ENCODE assay signal across 29 mouse cellular contexts in genomic region chr1:119089887-119090620, GRCm38 (mm10). TPM values are rescaled to one million over a fixed set of nuclear protein-coding genes. Genes with fewer than 3 reads are reported as not detected.
DNase-seq lines count a peak whose midpoint lies in the region; ATAC-seq and TF ChIP-seq lines count a peak whose summit lies in the region.
"Had no signal": no experiment of that assay in that cellular context is flagged by ENCODE, and none has a peak within 500 bp of the region (broad histone marks: within the 10 kb centered on the region; RNA-seq: fewer than 3 reads in every experiment).

No protein-coding gene starts in this region.

- ATAC-seq in midbrain, postnatal 0 days (ENCODE audit: low FRiP score) = no peak
- ATAC-seq: forebrain, embryonic 16.5 days; hindbrain, embryonic 16.5 days; intestine, embryonic 15.5 days; midbrain, embryonic 13.5 days; Patski had no signal

- DNase-seq in gastrocnemius, adult 2 months = peak; percentile 37
- DNase-seq in gastrocnemius, adult 18-20 months (ENCODE audit: low spot score) = no peak
- peak; percentile 21 for DNase-seq in heart, postnatal 25 days (ENCODE audit: low spot score)
- DNase-seq in heart, adult 9 months (ENCODE audit: low spot score in 2 of 2) = no peak
- DNase-seq in adipocyte (ENCODE audit: low spot score) = peak; percentile 93
- peak; percentile 12 to 40 for DNase-seq in lung, postnatal 4 days
- no peak for DNase-seq in ovary, postnatal 10 days (ENCODE audit: low spot score)
- DNase-seq in midbrain, postnatal 0 days (ENCODE audit: low spot score) = no peak
- DNase-seq: cerebellum, adult 11-12 months; cerebellum, postnatal 10 days; kidney, postnatal 4 days; layer of hippocampus, adult 9-11 months; left cerebral cortex, postnatal 4 days; retina, postnatal 1 day; right cerebral cortex, postnatal 25 days; spleen, adult 18-20 months; thymus, postnatal 25 days had no signal

- no peaks in the 10 kb centered on the region for H3K36me3 ChIP-seq in midbrain, postnatal 0 days (ENCODE audit: insufficient read depth, low read length)
- H3K36me3 ChIP-seq: embryonic facial prominence, embryonic 10.5 days; forebrain, embryonic 10.5 days; hindbrain, embryonic 10.5 days; intestine, embryonic 15.5 days; limb, embryonic 15.5 days; lung, embryonic 15.5 days; midbrain, embryonic 13.5 days had no signal

- no peak for TF ChIP-seq CTCF in gastrocnemius, adult 2 months (IDR thresholded peaks at IDR 0.05)
- TF ChIP-seq CTCF in midbrain, postnatal 0 days (IDR thresholded peaks at IDR 0.05) = no peak

- no peak overlapping the region for H3K27ac ChIP-seq in gastrocnemius, adult 2 months
- no peak overlapping the region for H3K27ac ChIP-seq in midbrain, postnatal 0 days (ENCODE audit: low read depth, low read length)
- H3K27ac ChIP-seq: embryonic facial prominence, embryonic 10.5 days; forebrain, embryonic 10.5 days; hindbrain, embryonic 10.5 days; intestine, embryonic 15.5 days; limb, embryonic 15.5 days; liver, embryonic 14.5 days; lung, embryonic 15.5 days; midbrain, embryonic 13.5 days had no signal

- no peak overlapping the region for H3K4me2 ChIP-seq in midbrain, postnatal 0 days (ENCODE audit: low read depth, low read length, poor library complexity, severe bottlenecking)
- H3K4me2 ChIP-seq: intestine, embryonic 15.5 days; limb, embryonic 15.5 days; lung, embryonic 15.5 days; midbrain, embryonic 13.5 days had no signal

- H3K9ac ChIP-seq in midbrain, postnatal 0 days (replicated peaks; ENCODE audit: low read length, poor library complexity, severe bottlenecking) = no peak overlapping the region
- H3K9ac ChIP-seq: intestine, embryonic 15.5 days; limb, embryonic 15.5 days; liver, embryonic 14.5 days; lung, embryonic 15.5 days; midbrain, embryonic 13.5 days had no signal

- H3K27me3 ChIP-seq in midbrain, postnatal 0 days (ENCODE audit: insufficient read depth, low read length) = no peaks in the 10 kb centered on the region
- H3K27me3 ChIP-seq: intestine, embryonic 15.5 days; limb, embryonic 15.5 days; midbrain, embryonic 13.5 days; Patski had no signal

- intact Hi-C loops in gastrocnemius, adult 2 months (cut with DNase I) = loop anchor here (5.0 to 10.0 kb wide), 2 partner anchors 332 to 365 kb away; partner anchors contain the start of gene Inhbb
- intact Hi-C loops in heart, postnatal 25 days (cut with DNase I) = loop anchor here (5.0 to 10.0 kb wide), 3 partner anchors 165 to 587 kb away; no protein-coding TSS in a partner anchor

- H3K4me1 ChIP-seq in midbrain, postnatal 0 days (ENCODE audit: insufficient read depth, low read length) = no peaks in the 10 kb centered on the region
- H3K4me1 ChIP-seq: forebrain, embryonic 10.5 days; hindbrain, embryonic 10.5 days; intestine, embryonic 15.5 days; lung, embryonic 15.5 days; midbrain, embryonic 13.5 days had no signal

- H3K4me3 ChIP-seq in gastrocnemius, adult 2 months = no peak overlapping the region
- H3K4me3 ChIP-seq in midbrain, postnatal 0 days (ENCODE audit: low read depth, low read length) = no peak overlapping the region
- H3K4me3 ChIP-seq: embryonic facial prominence, embryonic 10.5 days; forebrain, embryonic 10.5 days; hindbrain, embryonic 10.5 days; intestine, embryonic 15.5 days; limb, embryonic 15.5 days; lung, embryonic 15.5 days; megakaryocyte, embryonic 14.5 days; midbrain, embryonic 13.5 days had no signal

- H3K9me3 ChIP-seq in midbrain, postnatal 0 days (ENCODE audit: low read length) = no peaks in the 10 kb centered on the region
- H3K9me3 ChIP-seq: embryonic facial prominence, embryonic 10.5 days; forebrain, embryonic 10.5 days; hindbrain, embryonic 10.5 days; intestine, embryonic 15.5 days; limb, embryonic 15.5 days; lung, embryonic 15.5 days; megakaryocyte, embryonic 14.5 days; midbrain, embryonic 13.5 days had no signal

- 86% methylated on average over 18 of the region's 18 CpGs for WGBS in midbrain, postnatal 0 days

RNA-seq across cellular contexts. Expression of gene Gli2, which starts 36.6 kb away (rescaled TPM):
- total RNA-seq in gastrocnemius, adult 2 months (2021) = 1 to 10 TPM in 1 of 2 experiments, under 1 TPM in 1; 0.94 to 1.4 TPM
- total RNA-seq in gastrocnemius, adult 18-20 months (2021) = 1 to 10 TPM in 1 of 2 experiments, under 1 TPM in 1; 0.78 to 1.1 TPM
- total RNA-seq in heart, postnatal 25 days (2021) = 1 to 10 TPM; 1.3 to 1.9 TPM
- 3.3 and 4.7 TPM in 2 replicates for total RNA-seq in midbrain, postnatal 0 days (2014; rRNA removed)
- polyA plus RNA-seq in midbrain, postnatal 0 days (2015; fragmentation: Nextera tagmentation; extraction: Ambion mirVana) = 0.77 and 0.84 TPM in 2 replicates

Comparison
In these comparisons a context has a peak if more than half of its experiments do, and no peak if none do; other contexts are left out.
1. DNase-seq: peak in gastrocnemius, adult 2 months (single experiment), heart, postnatal 25 days (single experiment), adipocyte (single experiment) and lung, postnatal 4 days (2 of 2); none in gastrocnemius, adult 18-20 months (single experiment), heart, adult 9 months (0 of 2), ovary, postnatal 10 days (single experiment) and midbrain, postnatal 0 days (single experiment).